Mouse (Mus musculus) liver (tissue): ENCODE results near the gene Cntn4.

Experiments used
- DNase-seq: peaks from one replicate; pipeline ENCODE4 v3.0.0-alpha.2; 2020; ENCODE audit warnings: mixed read lengths

Cntn4 gene

GRCm38 (mm10) chr6:105677149-105678031 lies at the start of gene Cntn4:
TSS of gene Cntn4 (plus strand) at chr6:105677660.
- DNase-seq = no peak

DNA sequence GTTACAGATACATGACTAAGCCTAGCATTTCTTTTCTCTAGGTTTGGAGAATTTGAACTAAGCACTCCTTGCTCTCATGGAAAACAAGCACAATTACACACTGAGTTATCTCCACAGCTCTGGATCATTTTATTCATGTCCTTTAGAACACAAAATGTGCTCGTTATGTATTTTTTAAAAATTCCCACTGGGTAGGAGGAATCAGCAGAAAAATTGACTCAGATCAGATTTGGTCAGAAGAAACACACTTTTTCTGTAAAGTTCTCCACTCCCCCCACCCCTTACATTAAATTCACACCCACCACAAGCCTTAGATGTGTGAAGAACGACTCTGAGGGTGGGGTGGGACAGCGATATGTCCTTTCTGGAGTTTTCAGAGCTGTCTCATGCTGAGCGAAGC lies 3.2 kb upstream of the Cntn4 start:
- no peak for DNase-seq

- DNase-seq = no peak
These were observed 2.4 kb upstream of the Cntn4 start for GRCm38 (mm10) chr6:105675099-105675498.

- DNase-seq = no peak
These were observed 823 bp upstream of the Cntn4 start for GRCm38 (mm10) chr6:105676637-105677036.

DNA sequence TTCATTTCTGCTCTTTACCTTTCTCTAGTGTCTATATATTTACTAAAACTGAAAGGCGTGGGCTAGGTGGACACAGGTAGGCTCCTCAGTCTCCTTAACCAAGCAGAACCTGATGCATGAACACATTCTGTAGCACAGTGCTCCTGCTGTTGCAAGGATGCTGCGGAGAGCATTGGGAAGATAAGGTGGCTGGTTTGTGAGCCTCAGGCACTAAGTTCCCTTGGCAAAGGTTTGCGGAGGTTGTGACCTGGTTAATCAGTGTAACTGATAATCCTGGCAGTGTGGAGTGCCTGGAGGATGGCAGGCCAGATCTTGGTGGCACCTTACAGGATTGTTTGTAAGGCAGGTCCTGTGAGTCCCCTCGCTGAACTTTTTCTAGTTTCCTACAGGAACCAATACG lies 1.3 kb downstream of the Cntn4 start:
- no peak for DNase-seq

- no peak for DNase-seq
These were observed 4.0 kb downstream of the Cntn4 start for GRCm38 (mm10) chr6:105681496-105681895.

DNA sequence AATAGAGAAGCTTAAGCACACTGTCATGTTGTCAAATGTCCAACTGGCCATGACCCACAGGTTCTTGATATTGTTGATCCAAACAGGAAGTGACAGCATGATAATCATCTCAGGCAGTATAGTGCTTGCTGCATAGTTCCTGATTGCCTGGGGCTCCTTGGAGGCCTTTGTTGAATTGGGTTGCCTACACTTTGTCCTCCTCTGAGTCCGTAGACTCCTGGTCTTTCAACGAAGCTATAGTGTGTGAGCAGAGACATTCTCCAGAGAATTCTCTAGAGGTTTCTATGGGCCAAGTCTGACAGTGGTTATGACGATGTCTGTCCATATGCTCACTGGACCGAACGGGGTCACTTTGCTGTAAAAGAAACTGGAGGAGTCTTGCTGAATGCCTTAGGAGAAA lies 5.8 kb downstream of the Cntn4 start:
- no peak for DNase-seq

DNA sequence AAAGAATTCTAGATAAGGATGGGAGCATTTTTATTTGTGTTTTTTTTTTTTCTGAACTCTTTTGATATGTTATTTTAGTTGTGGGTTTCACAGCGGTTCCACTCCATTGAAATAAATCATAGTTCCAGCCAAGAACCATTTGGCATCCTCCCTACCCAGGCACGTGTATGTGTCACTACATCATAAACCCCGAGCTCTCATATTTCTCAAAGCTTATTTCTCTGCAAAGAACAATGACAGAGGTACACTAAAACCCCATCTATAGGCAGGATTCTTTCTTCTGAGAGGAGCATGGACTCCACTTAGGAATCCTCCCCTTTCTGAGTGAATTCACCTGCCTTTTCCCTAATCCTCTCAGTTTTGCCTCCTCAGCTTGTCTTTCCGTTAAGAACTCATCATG lies 6.7 kb downstream of the Cntn4 start:
- DNase-seq = no peak

GRCm38 (mm10) chr6:105688195-105688594 lies 10.7 kb downstream of the Cntn4 start:
- no peak for DNase-seq

DNA sequence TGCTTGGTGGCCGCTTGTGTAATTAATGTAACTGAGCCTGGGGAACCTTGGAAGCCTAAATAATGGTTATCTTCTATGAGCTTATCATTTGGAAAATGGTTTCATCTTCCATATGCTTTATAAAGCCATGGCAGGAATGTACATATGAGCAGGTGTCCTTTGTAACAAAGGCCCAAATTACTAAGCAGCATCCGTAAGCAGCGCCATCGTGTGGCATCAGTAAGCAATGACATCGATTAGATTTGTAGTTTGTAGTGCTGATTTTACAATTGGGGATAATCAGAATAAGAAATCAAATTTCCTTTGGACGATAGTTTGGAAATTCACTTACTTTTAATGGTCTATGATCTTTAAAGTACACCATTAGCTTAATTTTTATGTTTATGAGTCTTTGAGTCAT lies 64.6 kb downstream of the Cntn4 start:
- DNase-seq = no peak

DNA sequence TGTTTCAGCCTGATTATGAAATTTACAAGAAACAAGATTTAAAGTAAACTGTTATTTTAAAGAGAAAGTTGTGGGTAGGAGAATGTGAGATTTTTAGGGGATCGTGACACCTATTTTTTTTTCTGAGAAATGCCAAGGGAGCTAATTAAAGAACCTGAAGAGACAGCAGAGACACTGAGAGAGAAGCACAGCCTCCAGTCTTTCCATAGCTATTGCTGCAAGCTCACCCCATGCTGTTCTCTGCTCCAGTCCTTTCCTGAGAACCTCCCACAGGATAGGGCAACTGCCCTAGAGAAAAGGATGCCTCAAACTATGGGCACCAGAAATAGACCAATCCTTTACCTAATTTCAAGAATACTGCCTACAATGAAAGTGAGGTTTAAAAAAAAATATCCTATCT lies 103.2 kb downstream of the Cntn4 start:
- no peak for DNase-seq

GRCm38 (mm10) chr6:105788462-105788861 lies 111.0 kb downstream of the Cntn4 start:
- DNase-seq = no peak

DNA sequence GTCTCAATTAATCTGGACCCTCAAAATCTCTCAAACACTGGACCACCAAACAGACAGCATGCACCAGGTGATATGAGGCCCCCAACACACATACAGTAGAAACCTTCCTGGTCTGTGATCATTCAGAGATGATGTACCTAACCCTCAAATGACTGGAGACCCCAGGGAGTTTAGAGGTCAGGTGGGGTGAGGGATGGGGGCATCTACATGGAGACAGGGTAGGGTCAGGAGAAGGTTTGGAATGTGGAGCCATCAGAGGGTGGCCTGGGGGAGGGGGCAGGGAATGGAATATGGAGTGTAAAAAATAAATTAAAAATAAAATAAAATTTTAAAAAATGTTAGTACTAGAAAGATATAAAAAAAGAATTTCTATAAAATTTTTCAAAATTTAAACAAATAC lies 157.6 kb downstream of the Cntn4 start:
- DNase-seq = no peak

DNA sequence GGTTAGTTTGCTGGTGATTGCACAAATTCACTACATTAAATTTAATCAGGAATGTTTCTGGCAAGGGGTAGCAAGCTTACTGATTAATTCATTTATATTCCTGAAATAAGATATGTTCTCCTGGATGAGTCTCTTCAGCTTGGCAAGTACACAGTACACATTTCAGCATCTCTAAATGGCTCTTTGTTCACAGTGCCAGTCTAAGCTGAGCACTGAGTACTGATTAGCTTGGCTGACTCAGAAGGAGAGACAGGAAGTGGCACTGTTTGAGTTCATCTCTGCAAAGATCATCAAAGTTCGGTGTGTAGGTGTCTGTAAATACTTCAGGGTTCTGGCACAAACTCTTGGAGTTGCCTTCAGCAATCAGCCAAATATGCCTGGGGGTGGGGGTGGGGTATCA lies 169.8 kb downstream of the Cntn4 start:
- no peak for DNase-seq

DNA sequence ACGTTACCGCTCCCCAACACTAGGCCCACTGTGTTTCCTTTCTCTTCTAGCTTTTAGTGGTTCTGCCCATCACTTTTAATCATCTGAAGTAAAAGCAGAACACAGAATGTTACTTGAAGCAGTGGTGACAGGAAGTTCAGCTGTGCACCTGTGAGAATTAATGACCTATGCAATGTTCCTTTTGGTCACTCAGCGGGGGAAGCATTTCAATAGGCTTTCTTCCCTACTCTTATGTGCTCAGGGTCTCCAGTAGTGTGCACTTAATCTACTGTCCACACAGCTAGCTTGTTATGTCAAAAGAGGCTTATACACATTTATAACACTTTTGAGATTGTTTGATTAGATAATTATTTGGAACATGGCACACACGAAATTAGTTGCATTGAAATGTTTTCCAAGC lies 215.4 kb downstream of the Cntn4 start:
- DNase-seq = no peak

- DNase-seq = no peak
These were observed 261.0 kb downstream of the Cntn4 start for GRCm38 (mm10) chr6:105938485-105938884.

DNA sequence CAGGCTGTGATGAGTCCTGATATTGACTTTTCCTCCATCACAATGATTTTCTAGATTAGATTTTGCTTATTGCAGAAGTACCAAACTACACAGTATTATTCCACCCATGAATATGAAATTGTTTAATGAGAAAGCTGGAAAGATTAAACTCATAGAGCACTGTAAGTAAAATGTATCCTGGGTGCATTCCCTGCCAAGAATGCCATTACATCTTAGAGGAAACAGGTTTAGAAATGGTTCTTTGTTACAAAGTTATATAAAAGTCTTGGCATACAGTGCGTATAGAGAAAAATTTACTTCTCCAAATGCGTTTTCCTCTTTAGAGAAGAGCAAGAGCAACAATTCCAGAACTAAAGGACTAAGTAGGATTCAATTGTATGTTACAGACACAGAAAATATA lies 261.8 kb downstream of the Cntn4 start:
- DNase-seq = no peak

DNA sequence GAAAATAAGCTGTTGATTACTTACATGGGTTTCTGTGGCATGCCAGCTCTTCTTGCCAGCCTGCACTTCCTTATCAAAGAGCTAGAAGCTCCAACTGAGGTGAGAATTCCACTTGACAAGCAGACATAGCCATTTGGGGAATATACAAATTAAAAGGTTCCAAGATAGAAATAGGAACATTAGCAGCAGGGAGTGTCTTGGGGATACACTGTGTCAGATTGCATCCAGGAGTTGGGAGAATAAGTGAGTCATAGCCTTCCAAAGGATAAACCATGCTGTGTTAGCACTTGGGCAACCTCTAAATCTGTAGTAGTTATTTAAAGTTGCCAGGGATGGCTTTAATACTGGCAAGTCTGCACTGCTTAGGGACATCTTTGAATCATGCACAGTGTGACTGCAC lies 263.1 kb downstream of the Cntn4 start:
- no peak for DNase-seq

DNA sequence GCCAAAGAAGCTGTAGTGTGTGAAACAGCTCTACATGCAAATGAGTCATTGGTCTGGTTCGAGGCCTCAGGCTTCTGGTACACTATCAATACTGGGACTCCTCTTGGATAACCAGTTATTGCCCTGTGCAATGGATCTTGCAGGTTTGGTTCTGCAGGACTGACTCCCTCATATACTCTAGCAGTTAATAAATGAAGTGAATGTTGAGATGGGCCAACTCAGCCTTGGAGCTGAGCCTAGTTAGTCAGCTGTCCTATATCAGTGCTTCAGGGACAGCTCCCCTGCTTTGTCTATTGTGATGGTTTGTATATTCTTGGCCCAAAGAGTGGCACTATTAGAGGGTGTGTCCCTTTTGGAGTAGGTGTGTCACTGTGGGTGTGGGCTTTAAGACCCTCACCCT lies 314.0 kb downstream of the Cntn4 start:
- DNase-seq = no peak

DNA sequence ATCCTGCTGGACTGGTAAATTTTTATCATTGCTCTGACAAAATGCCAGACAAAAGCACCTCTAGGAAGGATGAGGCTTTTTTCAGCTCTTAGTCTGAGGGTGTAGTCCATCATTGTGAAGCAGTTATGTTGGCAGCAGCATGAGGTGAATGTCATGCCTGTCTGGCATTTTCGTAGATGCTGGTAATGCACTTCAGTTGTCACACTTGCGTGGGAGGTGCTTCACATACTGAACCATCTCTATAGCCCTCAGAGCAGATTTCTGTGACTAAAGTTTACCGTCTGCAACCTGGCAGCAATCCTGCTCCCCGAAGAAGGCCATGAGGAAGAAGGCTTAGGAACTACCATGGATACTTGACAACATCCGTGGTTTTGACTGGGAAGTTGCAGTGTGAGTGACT lies 335.6 kb downstream of the Cntn4 start:
- no peak for DNase-seq

GRCm38 (mm10) chr6:106015126-106015525 lies 337.7 kb downstream of the Cntn4 start:
- no peak for DNase-seq

DNA sequence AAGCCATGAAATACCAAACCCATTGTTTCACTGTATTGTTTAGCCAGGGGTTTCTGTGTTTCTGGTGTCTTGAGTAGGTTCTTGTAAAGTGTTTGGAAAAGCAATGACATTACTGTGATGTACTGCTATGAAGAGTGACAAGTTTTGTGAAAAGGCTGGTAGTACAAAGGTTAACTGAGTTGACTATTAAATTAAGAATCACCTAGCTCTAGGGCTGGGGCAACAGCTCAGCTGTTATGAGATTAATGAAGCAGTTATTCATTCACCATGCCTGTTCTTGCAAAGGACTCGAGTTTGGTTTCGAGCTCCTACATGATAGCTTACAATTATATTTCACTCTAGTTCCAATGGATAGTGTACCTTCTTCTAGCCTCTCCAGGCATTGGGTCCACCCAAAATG lies 371.4 kb downstream of the Cntn4 start:
- no peak for DNase-seq

DNA sequence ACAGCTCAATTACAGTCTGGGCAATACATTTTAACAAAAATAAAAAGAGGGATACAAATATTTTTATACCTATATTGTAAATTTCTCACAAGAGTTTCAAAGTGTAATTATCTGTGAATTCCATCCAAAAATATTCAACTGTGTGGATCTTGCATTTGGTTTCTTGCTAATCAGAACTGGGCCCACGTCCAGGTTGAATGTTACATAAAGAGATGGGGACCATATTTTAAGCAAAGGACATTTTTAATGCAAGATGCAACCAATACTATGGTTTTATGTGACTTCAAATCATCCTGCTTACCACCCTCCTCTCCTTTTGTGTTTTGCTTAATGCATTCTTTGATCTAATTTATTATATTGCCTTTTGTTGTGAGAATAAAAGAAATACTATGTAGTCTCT lies 378.7 kb downstream of the Cntn4 start:
- no peak for DNase-seq

- DNase-seq = no peak
These were observed 400.7 kb downstream of the Cntn4 start for GRCm38 (mm10) chr6:106078071-106078603.

- no peak for DNase-seq
These were observed 401.2 kb downstream of the Cntn4 start for GRCm38 (mm10) chr6:106078629-106079028.
